Mouse (Mus musculus) kidney, embryonic 16.5 days (tissue): ENCODE results near the gene Ctnnd1. TPM values are rescaled to one million over a fixed set of nuclear protein-coding genes. Genes with fewer than 3 reads are reported as not detected.

Experiments used
- ATAC-seq: fragments of 200-750 bp; cut with Nextera tagmentation; 2 replicates; pipeline ENCODE4 v1.8.0; 2017; ENCODE audit warnings: moderate TSS enrichment; ENCODE audit not compliant: low FRiP score, low TSS enrichment
- H3K27ac ChIP-seq: fragments of 300-500 bp; sonication (generic); 2 replicates; pipeline ENCODE4 v1.5.1; 2014; ENCODE audit warnings: low read length
- H3K27me3 ChIP-seq: fragments of 300-500 bp; sonication (generic); 2 replicates; pipeline ENCODE4 v1.6.1; 2014; ENCODE audit warnings: low read length, control low read depth, mixed read lengths; ENCODE audit not compliant: insufficient read depth
- H3K36me3 ChIP-seq: fragments of 300-500 bp; sonication (generic); 2 replicates; pipeline ENCODE4 v1.6.1; 2014; ENCODE audit warnings: low read length, control low read depth, mixed read lengths; ENCODE audit not compliant: insufficient read depth
- H3K4me1 ChIP-seq: fragments of 300-500 bp; sonication (generic); 2 replicates; pipeline ENCODE4 v1.6.1; 2014; ENCODE audit warnings: low read length, control low read depth, mixed read lengths; ENCODE audit not compliant: insufficient read depth
- H3K4me2 ChIP-seq: fragments of 300-500 bp; sonication (generic); replicated peaks from 2 replicates; pipeline ENCODE4 v1.6.1; 2014; ENCODE audit warnings: low read depth, low read length
- H3K4me3 ChIP-seq: fragments of 300-500 bp; sonication (generic); 2 replicates; pipeline ENCODE4 v1.5.1; 2014; ENCODE audit warnings: mild to moderate bottlenecking, low read length
- H3K9ac ChIP-seq: fragments of 300-500 bp; sonication (generic); replicated peaks from 2 replicates; pipeline ENCODE4 v1.6.1; 2014; ENCODE audit warnings: low read length
- H3K9me3 ChIP-seq: fragments of 300-500 bp; sonication (generic); 2 replicates; pipeline ENCODE4 v1.6.1; 2016; ENCODE audit warnings: low read length, control low read depth
- WGBS: fragments of 180-500 bp; shearing (Covaris S2); extraction: QIAGEN DNeasy Blood & Tissue Kit; methylation state at CpG from one replicate; pipeline ENCODE4 v1.1.7; 2014; 5-methylcytosine and 5-hydroxymethylcytosine counted together
- polyA plus RNA-seq: library from polyadenylated mRNA; unstranded; fragments of >200 nt; fragmentation: Nextera tagmentation; extraction: Ambion mirVana; gene quantifications from 2 replicates; pipeline ENCODE4 v1.2.1, GENCODE M21; 2015

Gene Ctnnd1
- polyA plus RNA-seq, 1 experiment from 2014 or later, result 55.7 TPM

DNA sequence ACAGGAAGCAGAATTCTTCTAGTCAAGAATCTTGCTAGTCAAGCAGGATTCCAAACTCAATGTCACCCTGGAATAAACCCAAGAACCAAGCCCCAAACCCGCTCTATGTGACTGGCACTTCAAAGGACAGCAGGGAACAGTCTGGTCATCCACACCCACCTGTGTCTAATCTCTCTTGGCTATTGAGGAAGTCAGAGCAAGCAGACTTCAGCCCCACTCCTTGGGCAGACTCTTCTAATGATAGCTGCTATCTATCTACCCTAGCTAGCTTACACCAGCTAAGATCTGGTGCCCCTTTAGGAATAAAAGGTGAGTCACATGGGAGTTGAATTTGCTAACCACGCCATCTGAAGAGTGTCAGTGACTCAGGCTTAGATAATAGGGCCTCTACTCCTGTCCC is 31.7 kb downstream of the Ctnnd1 start:
- no peak overlapping the region for H3K9ac ChIP-seq
- peaks cover 50% of the 10 kb centered on the region for H3K36me3 ChIP-seq
- H3K27me3 ChIP-seq, result no peaks in the 10 kb centered on the region
- WGBS, result 63% methylated on average over 2 of the region's 2 CpGs
- no peaks in the 10 kb centered on the region; the same call in 1 of the 2 replicates for H3K4me1 ChIP-seq
- no peak overlapping the region for H3K4me2 ChIP-seq
- H3K27ac ChIP-seq, result peak overlapping the region; percentile 26
- no peak for ATAC-seq
- no peaks in the 10 kb centered on the region for H3K9me3 ChIP-seq
- H3K4me3 ChIP-seq, result no peak overlapping the region

DNA sequence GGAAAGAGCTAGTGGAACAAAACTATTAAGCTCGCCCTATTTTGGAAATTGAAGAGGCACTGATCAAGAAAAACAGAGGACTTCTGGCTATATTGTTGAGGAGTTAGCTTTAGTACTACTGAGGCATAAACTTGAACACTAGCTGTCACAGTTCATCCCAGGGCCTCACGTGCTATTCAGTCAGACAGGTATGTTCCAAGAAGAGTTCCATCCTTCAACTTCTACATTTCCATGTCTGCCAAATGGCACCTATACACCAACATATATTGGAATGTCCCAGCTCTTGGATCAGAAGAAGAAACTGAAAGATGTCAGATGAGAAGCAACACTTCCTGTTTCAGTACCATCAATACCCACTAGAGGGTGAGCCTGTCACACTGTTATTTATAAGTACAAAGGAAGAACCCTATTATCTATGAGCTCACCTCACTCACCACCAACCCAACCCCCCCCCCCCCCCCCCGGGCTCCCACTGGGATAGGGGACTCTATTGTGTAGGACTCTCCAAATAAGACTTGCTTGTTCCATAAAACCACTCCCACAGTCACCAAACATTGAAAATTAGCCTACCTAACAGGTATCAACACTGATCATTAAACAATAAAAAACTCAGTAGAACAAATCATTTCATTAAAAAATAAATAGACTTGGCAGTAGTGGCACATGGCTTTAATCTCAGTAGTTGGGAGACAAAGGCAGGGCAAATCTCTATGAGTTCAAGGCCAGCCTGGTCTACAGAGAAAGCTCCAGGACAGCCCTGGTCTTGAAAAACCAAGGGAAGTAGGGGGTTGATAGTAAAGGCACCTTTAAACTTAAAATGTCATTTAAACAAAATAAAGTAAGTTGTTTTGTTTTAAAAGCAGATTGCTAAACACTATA is 32.7 kb downstream of the Ctnnd1 start:
- no peaks in the 10 kb centered on the region for H3K4me1 ChIP-seq
- no peak overlapping the region for H3K27ac ChIP-seq
- peaks cover 60% of the 10 kb centered on the region for H3K36me3 ChIP-seq
- no peaks in the 10 kb centered on the region for H3K27me3 ChIP-seq
- H3K9me3 ChIP-seq, result no peaks in the 10 kb centered on the region
- no peak overlapping the region for H3K9ac ChIP-seq
- H3K4me2 ChIP-seq, result no peak overlapping the region
- ATAC-seq, result 0 out of 2 replicates have a peak, but pooled peaks have one; percentile 35
- WGBS, result 68% methylated on average over 3 of the region's 3 CpGs
- H3K4me3 ChIP-seq, result no peak overlapping the region

DNA sequence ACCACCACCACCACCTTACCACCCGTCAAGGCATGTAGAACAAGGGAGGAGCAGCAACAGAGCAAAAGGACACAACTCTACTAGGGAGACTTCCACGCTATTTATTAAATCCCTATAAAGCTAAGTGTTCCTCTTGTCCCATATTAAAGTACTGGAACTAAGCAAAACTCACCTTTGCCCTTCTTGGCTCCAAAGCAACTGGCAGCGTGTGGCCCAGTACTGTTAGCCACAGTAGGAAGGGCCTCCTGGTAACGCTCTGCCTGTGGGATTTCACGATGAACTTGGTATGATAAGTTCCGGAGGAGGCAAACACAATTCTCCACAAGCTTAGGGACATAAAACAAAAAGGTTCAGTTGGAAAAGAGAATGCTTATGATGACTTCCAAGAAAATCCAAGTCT is 37.8 kb downstream of the Ctnnd1 start:
- Histone ChIP-seq H3K4me3 (no peak overlapping the region), H3K36me3 (peaks cover 80% of the 10 kb centered on the region), H3K4me1 (no peaks in the 10 kb centered on the region), H3K4me2 (no peak overlapping the region), H3K27me3 (no peaks in the 10 kb centered on the region), H3K9ac (no peak overlapping the region), H3K27ac (no peak overlapping the region), H3K9me3 (no peaks in the 10 kb centered on the region)
- WGBS, result 95% methylated on average over 6 of the region's 6 CpGs
- ATAC-seq, result no peak

GRCm38 (mm10) chr2:84607842-84608241 is 42.7 kb downstream of the Ctnnd1 start:
- WGBS, result 47% methylated on average over 1 of the region's 1 CpGs
- ATAC-seq, result no peak

DNA sequence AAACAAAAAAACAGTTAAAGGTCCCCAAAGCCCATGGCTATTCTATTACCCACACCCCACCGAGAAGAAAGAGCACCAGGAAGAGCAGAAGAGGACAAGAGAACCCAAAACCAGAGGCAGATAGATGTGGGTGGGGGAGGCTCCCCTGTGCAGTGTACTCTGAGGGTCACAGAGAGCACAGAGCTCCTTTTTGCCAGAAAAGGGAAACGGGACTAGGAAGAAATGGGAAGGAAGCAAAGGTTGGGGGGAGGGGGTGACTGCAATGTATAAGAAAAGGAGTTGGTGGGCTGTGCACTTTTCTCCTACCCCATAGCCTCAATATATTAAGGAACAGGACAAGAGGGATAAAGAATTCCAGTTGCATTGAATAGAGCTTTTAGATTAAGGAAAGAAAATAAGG is 49.6 kb downstream of the Ctnnd1 start:
- peaks cover 60% of the 10 kb centered on the region for H3K36me3 ChIP-seq
- 49% methylated on average over 2 of the region's 2 CpGs for WGBS

More at GRCm38 (mm10) chr2:84607842-84608241, 42.7 kb downstream of the Ctnnd1 start:
- H3K9ac ChIP-seq, result no peak overlapping the region
- no peaks in the 10 kb centered on the region for H3K9me3 ChIP-seq
- no peak overlapping the region for H3K27ac ChIP-seq
- H3K36me3 ChIP-seq, result peaks cover 69% of the 10 kb centered on the region
- H3K27me3 ChIP-seq, result no peaks in the 10 kb centered on the region
- H3K4me3 ChIP-seq, result no peak overlapping the region
- no peak overlapping the region for H3K4me2 ChIP-seq
- H3K4me1 ChIP-seq, result no peaks in the 10 kb centered on the region

GRCm38 (mm10) chr2:84599270-84599888 is 51.2 kb downstream of the Ctnnd1 start:
- WGBS, result 93% methylated on average over 6 of the region's 6 CpGs
- Histone ChIP-seq H3K4me2 (no peak overlapping the region), H3K4me3 (no peak overlapping the region), H3K36me3 (peaks cover 56% of the 10 kb centered on the region), H3K27ac (no peak overlapping the region), H3K9me3 (no peaks in the 10 kb centered on the region), H3K27me3 (no peaks in the 10 kb centered on the region), H3K4me1 (no peaks in the 10 kb centered on the region), H3K9ac (no peak overlapping the region)
- no peak for ATAC-seq

More for the DNA sequence above, 49.6 kb downstream of the Ctnnd1 start:
- H3K27ac ChIP-seq, result no peak overlapping the region
- no peak overlapping the region for H3K4me2 ChIP-seq
- H3K9me3 ChIP-seq, result no peaks in the 10 kb centered on the region
- no peak for ATAC-seq
- H3K4me1 ChIP-seq, result no peaks in the 10 kb centered on the region
- H3K27me3 ChIP-seq, result no peaks in the 10 kb centered on the region
- H3K4me3 ChIP-seq, result no peak overlapping the region
- H3K9ac ChIP-seq, result no peak overlapping the region

DNA sequence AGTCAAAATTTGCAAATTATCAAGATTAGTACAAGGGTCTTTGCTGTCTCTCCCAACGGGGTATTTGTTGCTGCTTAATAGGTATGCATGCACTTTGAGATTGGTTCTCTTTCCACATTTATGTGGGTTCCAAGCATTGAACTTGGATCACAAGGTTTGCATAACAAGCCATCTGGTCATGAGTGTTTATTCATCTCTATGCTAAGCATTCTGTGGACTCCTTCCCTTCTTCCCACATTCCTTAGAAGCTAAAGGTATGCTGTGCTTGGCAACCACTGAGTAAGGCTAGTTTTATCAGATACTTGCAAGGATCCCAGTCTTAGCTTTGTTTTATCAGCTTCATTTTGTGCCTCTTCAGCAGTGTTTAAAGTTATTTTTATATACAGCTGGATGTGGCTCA is 53.4 kb downstream of the Ctnnd1 start:
- H3K27me3 ChIP-seq, result no peaks in the 10 kb centered on the region
- H3K4me3 ChIP-seq, result no peak overlapping the region
- H3K4me1 ChIP-seq, result no peaks in the 10 kb centered on the region
- no peak overlapping the region for H3K9ac ChIP-seq
- ATAC-seq, result no peak
- H3K9me3 ChIP-seq, result no peaks in the 10 kb centered on the region
- H3K27ac ChIP-seq, result no peak overlapping the region
- WGBS, result 90% methylated on average over 1 of the region's 1 CpGs
- peaks cover 49% of the 10 kb centered on the region for H3K36me3 ChIP-seq
- no peak overlapping the region for H3K4me2 ChIP-seq

- H3K9me3 ChIP-seq, result peaks cover 17% of the 10 kb centered on the region
Observed at GRCm38 (mm10) chr2:84592801-84593200, 57.8 kb downstream of the Ctnnd1 start.

GRCm38 (mm10) chr2:84585700-84586099 is 64.9 kb downstream of the Ctnnd1 start:
- Histone ChIP-seq H3K4me2 (no peak overlapping the region), H3K27me3 (no peaks in the 10 kb centered on the region), H3K9ac (no peak overlapping the region), H3K27ac (no peak overlapping the region), H3K4me3 (no peak overlapping the region), H3K4me1 (no peaks in the 10 kb centered on the region), H3K36me3 (peaks cover 38% of the 10 kb centered on the region), H3K9me3 (peaks cover 17% of the 10 kb centered on the region)
- no peak for ATAC-seq
- WGBS, result 81% methylated on average over 8 of the region's 8 CpGs

More at GRCm38 (mm10) chr2:84592801-84593200, 57.8 kb downstream of the Ctnnd1 start:
- Histone ChIP-seq H3K27me3 (no peaks in the 10 kb centered on the region), H3K4me3 (no peak overlapping the region), H3K27ac (no peak overlapping the region), H3K36me3 (peaks cover 47% of the 10 kb centered on the region), H3K4me1 (no peaks in the 10 kb centered on the region), H3K9ac (no peak overlapping the region), H3K4me2 (no peak overlapping the region)
- 94% methylated on average over 8 of the region's 8 CpGs for WGBS
- ATAC-seq, result no peak

DNA sequence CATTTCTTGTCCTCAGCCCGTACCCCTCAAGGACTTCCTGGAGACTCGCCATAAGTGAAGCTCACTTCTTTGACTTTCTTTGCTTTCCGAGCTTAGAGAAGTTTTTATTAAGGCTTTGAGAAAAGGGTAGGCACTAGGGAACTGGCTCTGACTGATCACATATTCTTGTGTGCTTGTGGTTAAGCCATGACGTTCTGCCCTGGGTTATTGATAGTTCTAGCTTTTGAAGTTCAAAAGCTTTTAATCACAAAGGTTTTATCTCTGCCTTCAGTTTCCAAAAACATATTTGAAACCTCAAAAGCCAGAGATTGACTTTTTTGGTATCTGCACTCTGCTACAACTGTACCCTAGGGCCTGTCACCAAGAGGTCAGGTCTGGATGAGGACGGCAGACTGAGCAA is 68.3 kb downstream of the Ctnnd1 start:
- no peak overlapping the region for H3K4me2 ChIP-seq
- peaks cover 15% of the 10 kb centered on the region for H3K36me3 ChIP-seq
- H3K4me3 ChIP-seq, result no peak overlapping the region
- no peak for ATAC-seq
- H3K9ac ChIP-seq, result no peak overlapping the region
- H3K4me1 ChIP-seq, result no peaks in the 10 kb centered on the region
- H3K27ac ChIP-seq, result no peak overlapping the region
- 83% methylated on average over 5 of the region's 5 CpGs for whole genome bisulfite sequencing
- H3K27me3 ChIP-seq, result no peaks in the 10 kb centered on the region
- 0 out of 2 replicates have a peak, but pooled peaks cover 3% of the 10 kb centered on the region for H3K9me3 ChIP-seq
